Mouse (Mus musculus) limb, embryonic 11.5 days (tissue): ENCODE data around the gene Heg1. TPM values are rescaled to one million over a fixed set of nuclear protein-coding genes. Genes with fewer than 3 reads are reported as not detected.

Experiments
- ATAC-seq: fragments of 200-750 bp; cut with Nextera tagmentation; 2 replicates; pipeline ENCODE4 v1.8.0; 2017; ENCODE audit warnings: low read depth; ENCODE audit not compliant: insufficient number of reproducible peaks, low FRiP score, low TSS enrichment
- DNase-seq: peaks from one replicate; pipeline ENCODE4 v3.0.0-alpha.2; 2015; ENCODE audit warnings: low spot score
- H3K27ac ChIP-seq: fragments of 300-500 bp; sonication (generic); replicated peaks from 2 replicates; pipeline ENCODE4 v1.5.1; 2014; ENCODE audit warnings: low read depth, mild to moderate bottlenecking, low read length
- H3K27me3 ChIP-seq: fragments of 300-500 bp; sonication (generic); 2 replicates; pipeline ENCODE4 v1.6.1; 2014; ENCODE audit warnings: mild to moderate bottlenecking, low read length, mixed read lengths; ENCODE audit not compliant: control insufficient read depth, insufficient read depth
- H3K36me3 ChIP-seq: fragments of 300-500 bp; sonication (generic); 2 replicates; pipeline ENCODE4 v1.6.1; 2014; ENCODE audit warnings: mild to moderate bottlenecking, low read length, moderate library complexity, mixed read lengths; ENCODE audit not compliant: control insufficient read depth, insufficient read depth
- H3K4me1 ChIP-seq: fragments of 300-500 bp; sonication (generic); 2 replicates; pipeline ENCODE4 v1.6.1; 2014; ENCODE audit warnings: low read length, mixed read lengths; ENCODE audit not compliant: control insufficient read depth, insufficient read depth
- H3K4me2 ChIP-seq: fragments of 300-500 bp; sonication (generic); 2 replicates; pipeline ENCODE4 v1.6.1; 2014; ENCODE audit warnings: low read depth, mild to moderate bottlenecking, moderate library complexity; ENCODE audit not compliant: severe bottlenecking
- H3K4me3 ChIP-seq: fragments of 300-500 bp; sonication (generic); 2 replicates; pipeline ENCODE4 v1.5.1; 2014; ENCODE audit warnings: low read depth, low read length
- H3K9ac ChIP-seq: fragments of 300-500 bp; sonication (generic); 2 replicates; pipeline ENCODE4 v1.6.1; 2014; ENCODE audit warnings: mild to moderate bottlenecking, low read length
- H3K9me3 ChIP-seq: fragments of 300-500 bp; sonication (generic); 2 replicates; pipeline ENCODE4 v1.6.1; 2016; ENCODE audit warnings: low read length; ENCODE audit not compliant: control insufficient read depth
- WGBS: fragments of 180-500 bp; shearing (Covaris S2); extraction: QIAGEN DNeasy Blood & Tissue Kit; methylation state at CpG from one replicate; pipeline ENCODE4 v1.1.7; 2014; 5-methylcytosine and 5-hydroxymethylcytosine counted together
- polyA plus RNA-seq: library from polyadenylated mRNA; unstranded; fragments of >200 nt; fragmentation: Nextera tagmentation; extraction: Ambion mirVana; gene quantifications from 2 replicates; pipeline ENCODE4 v1.2.1, GENCODE M21; 2014

Gene Heg1
- 11.0 and 11.2 TPM in 2 replicates for polyA plus RNA-seq

- Histone ChIP-seq H3K9ac (peak within 1 kb of the TSS; percentile 81), H3K4me3 (peak within 1 kb of the TSS; percentile 72), H3K9me3 (no peaks in the 10 kb centered on the region), H3K27ac (0 out of 2 replicates have a peak within 1 kb of the TSS, but pooled peaks have one; percentile 5), H3K36me3 (no peaks in the 10 kb centered on the region), H3K4me2 (peak within 1 kb of the TSS; percentile 90), H3K27me3 (no peaks in the 10 kb centered on the region), H3K4me1 (peaks cover 9% of the 10 kb centered on the region; the same call in 1 of the 2 replicates)
- ATAC-seq (peak; percentile 68), DNase-seq (peak; percentile 78)
- WGBS: under 1% methylated on average over 36 of the region's 57 CpGs
These were observed at the start of gene Heg1 for GRCm38 (mm10) chr16:33684162-33684702. Gene Heg1, plus strand, starts transcription at chr16:33684370.

- no peak overlapping the region for H3K4me3 ChIP-seq
- ATAC-seq (no peak), DNase-seq (no peak)
- no peaks in the 10 kb centered on the region for H3K36me3 ChIP-seq
- WGBS: 82% methylated on average over 12 of the region's 12 CpGs
- H3K4me2 ChIP-seq: no peak overlapping the region
- H3K27me3 ChIP-seq: no peaks in the 10 kb centered on the region
- H3K27ac ChIP-seq: no peak overlapping the region
- no peaks in the 10 kb centered on the region for H3K9me3 ChIP-seq
- no peaks in the 10 kb centered on the region for H3K4me1 ChIP-seq
- H3K9ac ChIP-seq: no peak overlapping the region
These were observed 48.2 kb upstream of the Heg1 start for GRCm38 (mm10) chr16:33635836-33636595.

GRCm38 (mm10) chr16:33641779-33642178 is 42.4 kb upstream of the Heg1 start:
- Histone ChIP-seq H3K27me3 (no peaks in the 10 kb centered on the region), H3K4me2 (no peak overlapping the region), H3K9me3 (no peaks in the 10 kb centered on the region), H3K4me1 (no peaks in the 10 kb centered on the region), H3K4me3 (no peak overlapping the region), H3K9ac (no peak overlapping the region), H3K36me3 (no peaks in the 10 kb centered on the region), H3K27ac (no peak overlapping the region)
- DNase-seq (no peak), ATAC-seq (no peak)
- WGBS: 78% methylated on average over 3 of the region's 3 CpGs

- H3K9me3 ChIP-seq: no peaks in the 10 kb centered on the region
- WGBS: 96% methylated on average over 6 of the region's 6 CpGs
- no peaks in the 10 kb centered on the region for H3K27me3 ChIP-seq
- DNase-seq: no peak
- ATAC-seq: no peak
- no peak overlapping the region for H3K9ac ChIP-seq
- H3K27ac ChIP-seq: no peak overlapping the region
- no peak overlapping the region for H3K4me2 ChIP-seq
- no peaks in the 10 kb centered on the region for H3K4me1 ChIP-seq
- no peak overlapping the region for H3K4me3 ChIP-seq
- no peaks in the 10 kb centered on the region for H3K36me3 ChIP-seq
These were observed 31.1 kb upstream of the Heg1 start for GRCm38 (mm10) chr16:33653116-33653515.

- no peak for ATAC-seq
- H3K27me3 ChIP-seq: no peaks in the 10 kb centered on the region
- H3K27ac ChIP-seq: no peak overlapping the region
- 92% methylated on average over 3 of the region's 3 CpGs for WGBS
- no peaks in the 10 kb centered on the region for H3K9me3 ChIP-seq
- H3K9ac ChIP-seq: no peak overlapping the region
- H3K36me3 ChIP-seq: no peaks in the 10 kb centered on the region
- H3K4me2 ChIP-seq: no peak overlapping the region
- no peaks in the 10 kb centered on the region for H3K4me1 ChIP-seq
- H3K4me3 ChIP-seq: no peak overlapping the region
- no peak for DNase-seq
These were observed 28.7 kb upstream of the Heg1 start for GRCm38 (mm10) chr16:33655443-33655842.

DNA sequence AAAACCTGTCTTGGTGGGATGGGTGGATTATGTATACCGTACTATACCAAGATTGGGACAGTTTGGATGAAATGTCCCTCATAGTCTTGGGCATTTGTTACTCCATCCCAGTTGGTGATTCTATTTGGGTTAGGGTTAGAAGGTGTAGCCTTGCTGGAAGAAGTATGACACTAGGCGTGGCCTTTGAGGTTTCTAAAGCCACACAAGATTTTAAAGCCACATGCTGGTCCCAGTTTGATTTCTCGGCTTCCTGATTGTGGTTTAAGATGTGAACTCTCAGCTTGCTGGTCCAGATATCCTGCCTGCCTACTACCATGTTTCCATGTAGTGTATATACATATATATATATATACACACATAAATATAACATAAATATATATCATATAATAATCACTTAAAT is 27.0 kb upstream of the Heg1 start:
- Histone ChIP-seq H3K36me3 (no peaks in the 10 kb centered on the region), H3K27ac (no peak overlapping the region), H3K4me1 (no peaks in the 10 kb centered on the region), H3K9ac (no peak overlapping the region), H3K4me3 (no peak overlapping the region), H3K4me2 (no peak overlapping the region), H3K9me3 (no peaks in the 10 kb centered on the region), H3K27me3 (no peaks in the 10 kb centered on the region)
- 93% methylated on average over 3 of the region's 3 CpGs for WGBS
- ATAC-seq (no peak), DNase-seq (no peak)

DNA sequence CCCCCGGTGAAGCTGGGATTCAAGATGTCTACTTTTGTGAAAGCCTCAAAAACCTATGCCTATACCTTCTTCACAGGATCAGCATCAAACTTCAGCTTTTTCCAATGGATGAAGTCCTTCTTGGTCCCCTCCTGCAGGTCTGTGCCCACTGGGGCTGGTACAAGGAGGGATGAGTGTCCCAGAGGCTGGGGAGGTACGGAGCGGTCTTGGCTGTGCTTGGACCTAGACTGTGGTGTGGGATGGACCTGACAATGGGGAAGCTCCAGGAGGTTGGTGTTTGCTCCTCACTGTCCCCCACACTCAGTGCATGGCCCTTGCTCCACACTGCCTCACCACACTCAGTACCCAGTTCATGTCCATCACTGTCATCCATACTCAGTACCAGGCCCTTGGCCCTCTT is 26.0 kb upstream of the Heg1 start:
- no peak for ATAC-seq

DNA sequence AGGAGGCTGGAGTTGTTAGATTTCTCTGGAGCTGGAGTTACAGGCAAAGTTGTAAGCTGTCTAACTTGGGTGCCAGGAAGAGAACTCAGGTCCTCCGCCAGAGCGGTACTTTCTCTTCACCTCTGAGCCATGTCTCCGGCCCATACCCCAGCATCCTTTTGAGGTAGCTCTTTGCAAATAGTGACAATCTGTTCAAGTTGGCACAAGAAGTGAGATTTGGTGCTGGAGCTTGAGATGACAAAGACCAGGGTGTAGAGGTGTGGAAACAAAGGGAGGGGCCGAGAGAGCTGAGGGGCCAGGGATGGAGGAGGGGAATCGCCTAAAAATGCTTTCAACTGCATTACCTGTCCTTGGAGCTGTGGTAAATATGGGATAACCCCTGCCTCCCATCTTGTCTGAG is 24.6 kb upstream of the Heg1 start:
- Histone ChIP-seq H3K9me3 (no peaks in the 10 kb centered on the region), H3K4me2 (no peak overlapping the region), H3K4me1 (no peaks in the 10 kb centered on the region), H3K36me3 (no peaks in the 10 kb centered on the region), H3K9ac (no peak overlapping the region), H3K27ac (no peak overlapping the region), H3K4me3 (no peak overlapping the region), H3K27me3 (no peaks in the 10 kb centered on the region)
- no peak for ATAC-seq
- WGBS: 84% methylated on average over 5 of the region's 5 CpGs
- DNase-seq: no peak

More for the DNA sequence above, 26.0 kb upstream of the Heg1 start:
- Histone ChIP-seq H3K4me1 (no peaks in the 10 kb centered on the region), H3K4me3 (no peak overlapping the region), H3K9ac (no peak overlapping the region), H3K27ac (no peak overlapping the region), H3K36me3 (no peaks in the 10 kb centered on the region), H3K4me2 (no peak overlapping the region), H3K9me3 (no peaks in the 10 kb centered on the region), H3K27me3 (no peaks in the 10 kb centered on the region)
- 97% methylated on average over 3 of the region's 3 CpGs for WGBS
- no peak for DNase-seq
